Mouse (Mus musculus) ES-Bruce4 (cell line): ENCODE results near the gene Nucb2.

Experiments
- CTCF ChIP-seq: IDR thresholded peaks from one replicate; pipeline ENCODE4 v1.8.1; 2011; ENCODE audit warnings: low read depth, low read length
- POLR2A ChIP-seq: IDR thresholded peaks from one replicate; pipeline ENCODE4 v1.8.1; 2011; ENCODE audit warnings: low read length; ENCODE audit not compliant: insufficient read depth

DNA sequence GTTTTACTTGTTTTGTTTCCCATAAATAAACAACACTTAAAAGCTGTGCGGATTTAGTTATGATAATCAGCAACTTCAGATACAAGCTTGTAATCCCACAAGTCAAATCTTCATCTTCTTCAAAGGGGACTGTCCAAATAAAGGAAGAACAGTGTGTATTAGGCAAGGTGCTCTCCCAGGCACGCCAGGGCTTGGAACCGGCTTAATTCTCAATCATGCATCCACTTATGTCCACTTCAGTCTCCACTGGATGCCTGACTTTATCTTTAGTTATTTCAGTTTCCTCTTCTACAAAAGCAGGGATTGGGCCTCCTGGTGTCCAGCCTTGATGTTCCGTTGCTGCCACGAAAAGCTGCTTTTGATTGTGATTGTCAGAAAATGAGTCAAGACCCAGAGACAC, 20.4 kb upstream of the Nucb2 start:
- TF ChIP-seq CTCF (no peak), POLR2A (no peak)
